Mouse (Mus musculus): ENCODE measurements around the gene Wee1.
"Not testable (repeated sequence)": the region's sequence is repeated elsewhere in the genome, so short reads cannot be mapped to it uniquely, and the experiment has no call there.

Wee1 gene

DNA sequence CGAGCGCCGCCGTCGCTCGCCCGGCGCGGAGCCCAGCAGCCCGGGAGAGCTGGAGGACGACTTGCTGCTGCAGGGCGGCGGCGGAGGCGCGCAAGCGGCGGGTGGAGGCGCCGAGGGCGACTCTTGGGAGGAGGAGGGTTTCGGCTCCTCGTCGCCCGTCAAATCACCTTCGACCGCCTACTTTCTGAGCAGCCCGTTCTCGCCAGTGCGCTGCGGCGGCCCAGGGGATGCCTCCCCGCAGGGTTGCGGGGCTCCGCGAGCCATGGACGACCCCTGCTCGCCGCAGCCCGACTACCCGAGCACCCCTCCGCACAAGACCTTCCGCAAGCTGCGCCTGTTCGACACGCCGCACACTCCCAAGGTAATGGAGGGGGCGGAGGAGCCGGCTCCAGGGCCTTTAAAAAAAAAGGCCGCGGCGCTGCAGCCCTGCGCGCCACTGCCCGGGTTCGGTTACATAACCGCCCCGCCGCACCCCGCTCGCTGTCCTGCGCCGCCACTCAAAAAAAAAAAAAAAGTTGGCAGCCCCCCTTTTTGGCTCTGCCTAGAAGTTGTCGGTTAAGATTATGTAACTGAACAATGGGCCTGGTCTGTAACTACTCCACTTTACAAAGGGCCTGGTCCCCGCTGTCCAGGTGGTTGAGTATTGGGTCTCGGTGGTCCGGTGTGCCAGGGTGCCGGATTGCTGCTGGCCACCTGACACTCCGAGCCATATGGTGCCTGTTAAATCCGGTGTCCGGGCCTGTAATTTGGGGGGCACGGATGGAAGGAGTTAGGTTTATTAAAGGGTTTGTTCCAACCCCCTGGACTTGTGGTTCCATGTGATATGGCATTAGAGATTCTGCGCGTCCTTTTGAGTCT, 948 bp downstream of the Wee1 start:
- peak; percentile 66 to 72 for DNase-seq

DNA sequence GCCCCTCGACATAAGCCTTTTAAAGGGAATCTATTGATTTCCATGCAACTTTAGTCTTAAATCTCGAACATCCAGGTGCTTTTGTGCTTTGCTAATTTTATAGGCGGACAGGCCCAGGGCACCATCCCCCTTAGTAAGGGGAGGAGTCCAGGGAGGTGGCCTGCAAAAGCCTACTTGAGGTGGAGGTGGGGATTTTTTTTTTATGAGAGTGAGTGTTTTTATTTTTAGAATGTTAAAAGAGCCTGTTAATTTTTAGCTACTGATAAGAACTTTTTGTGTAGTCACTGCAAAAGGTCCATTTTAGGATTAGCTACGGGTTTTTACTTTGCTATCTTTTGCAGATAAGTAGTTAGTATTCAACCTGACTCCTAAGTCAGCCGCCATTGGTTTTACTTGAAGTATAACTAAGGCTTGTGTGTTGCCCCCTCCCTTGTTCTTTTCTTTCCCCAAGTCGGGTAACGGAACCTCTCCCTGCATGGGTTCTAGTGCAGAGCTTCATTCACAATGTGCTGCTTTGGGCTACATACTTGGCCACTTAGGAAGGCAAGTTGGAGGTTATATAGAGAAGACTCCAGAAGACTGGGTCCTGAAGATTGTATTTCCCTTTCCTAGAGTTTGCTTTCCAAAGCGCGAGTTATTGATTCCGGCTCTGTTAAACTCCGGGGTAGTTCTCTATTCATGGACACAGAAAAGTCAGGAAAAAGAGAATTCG, 2.2 kb downstream of the Wee1 start:
- peak in 1 of 2 experiments; percentile 6 for DNase-seq

DNA sequence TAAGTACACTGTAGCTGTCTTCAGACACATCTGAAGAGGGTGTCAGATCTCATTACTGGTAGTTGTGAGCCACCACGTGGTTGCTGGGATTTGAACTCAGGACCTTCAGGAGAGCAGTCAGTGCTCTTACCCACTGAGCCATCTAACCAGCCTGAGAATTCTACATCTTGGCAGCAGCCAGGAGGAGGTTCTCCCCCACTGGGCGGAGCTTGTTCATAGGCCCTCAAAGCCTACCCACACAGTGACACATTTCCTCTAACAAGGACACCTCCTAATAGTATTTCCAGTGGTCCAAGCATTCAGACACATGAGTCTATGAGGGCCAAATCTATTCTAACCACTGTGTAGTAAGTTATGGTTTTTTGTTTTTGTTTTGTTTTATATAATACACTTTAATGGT, 6.7 kb downstream of the Wee1 start:
- DNase-seq = no peak

DNA sequence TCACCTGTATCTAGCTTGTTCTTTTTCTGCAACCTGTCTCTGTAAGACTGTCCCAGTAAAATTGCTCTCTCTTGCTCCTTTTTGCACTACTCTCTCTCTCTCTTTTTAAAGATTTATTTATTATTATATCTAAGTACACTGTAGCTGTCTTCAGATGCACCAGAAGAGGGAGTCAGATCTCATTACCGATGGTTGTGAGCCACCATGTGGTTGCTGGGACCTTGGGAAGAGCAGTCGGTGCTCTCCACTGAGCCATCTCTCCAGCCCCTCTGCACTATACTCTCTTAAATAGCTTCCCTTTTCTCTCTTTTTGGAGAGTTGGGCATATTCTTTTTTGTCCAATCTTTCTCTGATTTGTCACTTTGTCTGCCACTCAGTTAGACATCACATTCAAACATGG, 10.4 kb downstream of the Wee1 start:
- not testable (repeated sequence) for DNase-seq

DNA sequence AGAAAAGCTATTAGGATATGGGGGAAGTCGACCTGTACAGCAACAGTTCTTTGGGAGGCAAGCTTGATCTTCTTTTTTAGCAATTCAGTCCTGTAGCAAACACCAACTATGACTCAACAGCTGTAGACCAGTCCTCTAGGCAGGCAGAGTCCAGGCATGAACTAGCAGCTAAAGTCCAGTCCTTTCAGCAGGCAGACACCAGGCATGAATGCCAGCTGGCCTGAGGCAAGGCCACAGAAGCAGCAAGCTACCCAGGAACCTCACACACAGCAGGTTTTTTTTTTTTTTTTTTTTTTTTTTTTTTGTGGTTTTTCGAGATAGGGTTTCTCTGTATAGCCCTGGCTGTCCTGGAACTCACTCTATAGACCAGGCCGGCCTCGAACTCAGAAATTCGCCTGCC, 12.1 kb downstream of the Wee1 start:
- no peak for DNase-seq

DNA sequence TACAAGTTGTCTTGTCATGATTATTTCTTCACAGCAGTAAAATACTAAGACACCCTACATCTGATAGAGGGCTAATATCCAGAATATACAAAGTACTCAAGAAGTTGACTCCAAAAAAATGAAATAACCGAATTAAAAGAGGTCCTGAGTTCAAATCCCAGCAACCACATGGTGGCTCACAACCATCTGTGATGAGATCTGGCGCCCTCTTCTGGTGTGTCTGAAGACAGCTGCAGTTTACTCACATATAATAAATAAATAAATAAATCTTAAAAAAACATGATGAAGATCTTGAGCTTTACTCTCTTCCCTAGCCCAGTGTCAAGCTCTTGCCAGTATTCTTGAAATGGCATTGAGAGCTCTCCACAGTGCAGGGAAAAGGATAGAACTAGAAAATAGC, 16.7 kb downstream of the Wee1 start:
- DNase-seq = no peak

DNA sequence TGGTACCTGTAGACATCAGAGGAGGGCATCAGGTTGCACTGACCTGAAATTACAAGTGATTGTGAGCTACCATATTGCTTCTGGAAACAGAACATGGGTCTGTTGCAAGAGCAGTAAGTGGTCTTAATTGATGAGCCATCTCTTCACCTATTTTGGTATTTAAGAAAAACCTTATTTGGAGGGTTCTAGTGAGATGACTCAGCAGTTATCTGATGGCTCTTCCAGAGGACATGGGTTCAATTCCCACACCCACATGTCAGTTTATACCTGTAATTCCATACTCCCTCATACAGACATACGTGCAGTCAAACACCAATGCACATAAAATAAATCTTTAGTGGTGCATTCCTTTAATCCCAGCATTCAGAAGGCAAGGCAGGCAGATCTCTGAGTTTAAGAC, 22.0 kb downstream of the Wee1 start:
- DNase-seq = no peak

DNA sequence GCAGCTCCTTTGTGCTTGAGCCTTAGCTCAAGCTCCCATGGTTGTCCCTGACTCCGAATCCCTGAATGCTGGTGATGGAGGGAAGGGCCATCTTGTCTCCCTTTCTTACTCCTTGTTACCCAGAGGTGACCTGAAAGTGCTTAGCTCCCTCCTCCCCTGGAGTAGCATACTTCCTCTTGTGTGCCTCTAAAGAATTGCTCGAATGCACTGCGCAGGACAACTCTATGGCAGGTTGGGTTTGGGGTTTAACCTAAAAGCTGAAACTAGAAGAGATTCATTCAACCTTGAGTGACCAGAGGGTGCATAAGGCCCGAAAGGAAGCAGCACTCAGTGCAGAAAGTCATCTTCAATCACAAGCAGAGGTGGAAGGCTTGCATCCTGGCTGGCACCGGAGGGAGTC, 31.0 kb downstream of the Wee1 start:
- no peak for DNase-seq

DNA sequence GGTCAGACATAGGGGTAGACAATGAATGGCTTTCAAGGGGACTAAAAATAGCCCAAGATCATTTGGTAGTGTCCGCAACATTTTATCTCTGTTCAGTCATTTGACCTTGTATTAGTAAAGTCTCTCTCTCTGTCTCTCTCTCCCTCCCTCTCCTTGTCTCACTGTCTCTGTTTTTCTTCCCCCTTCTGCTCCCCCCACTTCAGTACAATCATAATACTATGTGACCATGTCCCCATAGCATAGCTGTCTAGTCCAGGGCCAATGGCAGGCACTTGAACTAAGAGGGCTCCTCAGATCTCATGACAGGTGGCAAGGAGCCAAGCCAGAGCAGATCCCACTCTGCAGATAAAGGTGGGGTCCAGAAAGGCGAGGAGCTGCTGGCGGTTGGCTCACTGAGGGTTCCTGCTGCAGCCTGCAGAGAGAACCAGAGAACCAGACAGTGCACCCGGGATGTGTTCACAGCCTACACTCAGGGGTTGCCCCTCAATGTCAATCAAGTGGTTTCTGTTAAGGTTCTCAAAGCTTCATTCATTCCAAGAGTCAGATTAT, 34.9 kb downstream of the Wee1 start:
- DNase-seq = peak; percentile 23 to 30

DNA sequence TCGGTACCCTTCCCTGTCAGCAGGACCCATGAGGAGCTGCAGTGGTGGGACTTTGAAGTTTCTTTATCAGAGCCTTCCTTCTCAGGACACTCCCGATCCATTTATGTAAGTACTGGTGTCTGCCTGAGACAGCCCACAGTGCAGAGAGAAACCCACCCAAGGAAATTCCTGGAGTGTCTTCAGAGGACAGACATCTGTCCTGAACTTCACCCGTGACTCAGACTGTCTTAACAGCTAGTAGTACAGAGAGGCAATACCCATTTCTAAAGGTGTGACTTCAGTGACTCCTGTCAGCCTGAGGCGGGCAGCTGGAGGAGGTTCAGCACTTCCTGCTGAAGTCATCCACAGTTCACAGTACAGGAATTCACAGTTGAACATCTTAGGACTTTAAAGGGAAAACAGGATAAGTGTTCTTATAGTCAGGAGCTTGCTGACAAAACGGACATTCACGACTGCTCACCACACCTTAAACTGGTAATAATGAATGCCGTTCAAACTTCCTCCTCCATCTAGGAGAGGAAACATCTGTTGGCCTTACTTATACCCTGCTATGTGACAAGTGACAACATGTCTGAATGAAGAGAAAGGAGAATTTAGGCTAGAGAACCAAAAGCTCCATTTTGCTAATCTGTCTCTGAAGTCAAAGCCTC, 35.5 kb downstream of the Wee1 start:
- DNase-seq = no peak

DNA sequence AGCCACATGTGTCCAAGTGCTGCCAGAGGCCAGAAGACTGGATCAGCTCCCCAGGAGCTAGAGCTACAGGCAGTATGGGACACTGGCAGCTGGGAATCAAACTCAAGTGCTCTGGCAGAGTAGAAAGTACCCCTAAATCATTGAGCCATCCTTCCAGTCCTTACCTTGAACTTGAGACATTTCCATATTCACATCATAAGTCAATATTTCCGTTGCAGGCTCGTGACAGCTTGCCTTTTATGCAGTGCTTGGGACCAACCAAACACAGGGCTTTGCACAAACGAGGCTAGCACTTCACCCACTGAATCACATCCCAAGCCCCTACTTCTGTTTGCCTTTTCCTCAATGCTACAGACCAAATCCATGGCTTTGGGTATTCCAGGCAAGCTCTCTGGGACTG, 36.2 kb downstream of the Wee1 start:
- DNase-seq = no peak

DNA sequence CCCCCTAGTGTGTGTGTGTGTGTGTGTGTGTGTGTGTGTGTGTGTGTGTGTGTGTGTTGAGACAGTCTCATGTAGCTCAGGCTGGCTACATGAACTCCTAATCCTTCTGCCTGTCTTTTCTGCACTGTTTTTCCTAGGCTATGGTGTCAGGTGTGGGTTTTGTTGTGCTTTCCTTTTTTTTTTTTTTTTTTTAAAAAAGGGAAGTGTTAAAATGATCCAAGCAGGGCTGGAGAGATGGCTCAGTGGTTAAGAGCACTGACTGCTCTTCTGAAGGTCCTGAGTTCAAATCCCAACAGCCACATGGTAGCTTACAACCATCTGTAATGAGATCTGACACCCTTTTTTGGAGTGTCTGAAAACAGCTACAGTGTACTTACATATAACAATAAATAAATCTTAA, 38.3 kb downstream of the Wee1 start:
- not testable (repeated sequence) for DNase-seq

DNA sequence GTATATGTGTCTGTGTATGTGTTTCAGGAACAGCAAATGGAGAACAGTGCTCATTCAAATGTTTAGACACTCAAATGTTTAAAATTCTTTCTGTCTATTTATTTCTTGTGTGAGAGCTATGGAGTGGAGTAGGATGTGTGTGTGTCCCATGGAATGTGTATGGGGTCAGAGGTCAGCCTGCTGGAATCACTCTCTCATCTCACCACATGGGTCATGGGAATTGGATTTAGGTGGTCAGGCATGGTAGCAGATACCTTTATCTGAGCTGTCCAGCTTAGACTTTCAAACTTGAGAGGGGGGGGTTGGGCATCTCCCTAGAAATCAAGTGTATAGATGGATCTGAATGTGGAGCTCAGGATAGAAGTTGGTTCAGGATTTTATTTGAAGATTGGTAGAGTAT, 38.8 kb downstream of the Wee1 start:
- no peak for DNase-seq

DNA sequence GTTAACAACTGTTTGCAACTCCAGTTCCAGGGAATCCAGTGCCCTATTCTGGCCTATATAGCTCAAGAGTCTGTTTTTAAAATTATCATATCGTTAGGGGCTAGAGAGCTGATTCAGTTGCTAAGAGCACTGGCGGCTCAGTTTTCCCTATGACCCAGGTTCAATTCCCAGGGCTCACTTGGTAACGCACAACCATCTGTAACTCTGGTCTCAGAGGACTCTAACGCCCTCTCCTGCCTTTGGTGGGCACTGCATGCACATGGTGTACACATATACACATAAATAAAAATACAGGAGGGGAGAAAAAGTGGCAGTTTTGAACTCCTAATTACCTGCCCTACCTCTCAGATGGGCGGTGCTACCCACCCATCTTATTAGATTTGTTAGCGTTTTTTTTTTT, 41.2 kb downstream of the Wee1 start:
- DNase-seq = peak; percentile 21 to 23

DNA sequence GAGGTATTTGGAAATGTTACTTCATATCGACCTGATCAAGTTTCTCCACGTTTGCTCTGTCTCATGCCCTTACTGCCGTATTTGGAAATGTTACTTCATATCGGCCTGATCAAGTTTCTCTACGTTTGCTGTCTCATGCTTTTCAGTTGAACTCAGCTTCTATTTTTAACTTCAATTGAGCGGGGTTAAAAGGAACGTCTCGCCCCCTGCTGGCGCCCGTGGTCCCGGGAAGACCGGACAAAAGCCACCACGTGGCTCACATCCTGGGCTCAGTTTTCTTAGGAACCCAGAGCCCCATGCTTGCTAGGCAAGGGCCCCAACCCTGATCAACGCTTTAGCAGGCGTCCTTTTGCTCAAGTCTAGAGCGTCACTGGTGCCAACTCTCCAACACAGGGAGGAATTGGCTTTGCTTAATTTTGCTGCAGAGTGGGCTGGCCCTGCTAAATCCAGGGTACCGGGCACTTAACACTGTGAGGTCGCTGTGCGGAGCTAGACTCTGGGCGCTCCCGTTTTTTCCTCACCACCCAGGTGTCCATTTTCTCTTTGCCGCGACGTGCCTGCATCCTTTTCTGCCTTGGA, 42.3 kb downstream of the Wee1 start:
- peak; percentile 83 to 85 for DNase-seq

DNA sequence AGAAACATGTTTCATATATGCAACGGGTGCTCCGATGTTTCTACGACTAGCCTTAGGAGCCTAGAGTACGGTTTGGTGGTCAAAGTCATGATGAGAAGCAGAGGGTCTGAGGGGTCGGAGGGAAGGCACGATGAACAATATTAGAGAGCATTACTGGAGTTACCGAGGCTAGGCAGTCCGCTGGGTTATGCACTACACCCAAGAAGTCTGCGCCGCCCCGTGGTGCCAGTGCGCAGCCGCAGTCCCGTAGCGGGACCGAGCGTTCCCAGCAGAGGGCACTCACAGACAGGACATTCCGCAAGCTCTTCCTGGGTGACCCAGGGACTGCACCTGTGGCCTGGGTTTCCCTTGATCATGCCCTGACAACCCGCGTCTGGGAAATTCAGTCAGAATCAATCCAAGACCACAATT, 42.9 kb downstream of the Wee1 start:
- peak; percentile 95 to 96 for DNase-seq

DNA sequence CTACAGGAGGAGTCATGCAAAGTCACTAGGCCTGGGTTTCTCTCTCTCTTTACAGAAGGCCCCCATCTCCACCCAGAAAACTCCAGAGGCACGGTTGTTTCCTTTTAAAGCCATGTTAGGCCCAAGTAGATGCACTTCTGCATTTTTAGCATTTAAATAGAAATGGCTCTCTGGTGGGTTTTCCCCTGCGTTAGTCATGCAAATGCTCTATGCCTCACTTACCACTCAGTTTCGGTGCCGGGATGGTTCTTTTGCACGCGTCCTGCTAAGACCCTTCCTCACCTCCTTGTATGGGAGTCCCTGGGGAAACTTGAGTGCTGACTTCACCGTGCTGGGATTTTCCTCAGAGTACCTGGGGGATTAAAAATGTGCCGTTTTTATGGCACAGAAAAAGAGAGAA, 44.4 kb downstream of the Wee1 start:
- DNase-seq = peak in 1 of 2 experiments; percentile 7

DNA sequence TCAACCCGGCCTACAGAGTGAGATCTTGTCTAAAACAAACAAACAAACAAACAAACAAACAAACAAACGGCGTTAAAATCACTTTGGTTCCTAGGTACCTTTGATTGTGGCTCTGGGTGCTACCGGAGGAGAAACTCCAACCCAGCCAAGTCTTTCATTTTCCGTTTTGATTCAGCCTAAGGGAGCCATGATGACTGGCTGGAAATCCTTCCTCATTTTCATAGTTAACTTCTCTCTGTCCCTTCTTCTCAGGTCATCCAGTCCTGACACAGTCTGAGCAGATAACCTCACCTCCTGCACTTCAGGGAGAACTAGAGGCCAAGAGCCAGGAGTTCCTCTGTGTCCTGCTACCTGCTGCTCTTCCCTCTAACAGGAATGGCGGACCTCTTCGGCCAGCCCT, 57.4 kb downstream of the Wee1 start:
- no peak for DNase-seq

DNA sequence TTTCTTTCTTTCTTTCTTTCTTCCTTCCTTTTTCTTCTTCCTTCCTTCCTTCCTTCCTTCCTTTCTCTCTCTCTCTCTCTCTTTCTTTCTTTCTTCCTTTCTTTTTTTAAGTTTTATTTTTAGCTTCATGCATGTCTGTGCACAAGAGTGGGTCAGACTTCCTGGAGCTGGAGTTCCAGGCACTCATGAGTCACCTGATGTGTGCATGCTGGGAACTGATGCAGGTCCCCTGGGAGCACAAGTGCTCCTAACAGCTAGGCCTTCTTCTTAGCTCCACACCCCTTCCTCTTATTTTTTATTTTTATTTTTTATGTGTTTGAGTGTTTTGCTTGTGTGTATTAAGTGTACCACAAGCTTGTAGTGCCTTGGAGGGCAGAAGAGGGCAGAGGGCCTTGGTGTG, 58.8 kb downstream of the Wee1 start:
- DNase-seq = no peak

DNA sequence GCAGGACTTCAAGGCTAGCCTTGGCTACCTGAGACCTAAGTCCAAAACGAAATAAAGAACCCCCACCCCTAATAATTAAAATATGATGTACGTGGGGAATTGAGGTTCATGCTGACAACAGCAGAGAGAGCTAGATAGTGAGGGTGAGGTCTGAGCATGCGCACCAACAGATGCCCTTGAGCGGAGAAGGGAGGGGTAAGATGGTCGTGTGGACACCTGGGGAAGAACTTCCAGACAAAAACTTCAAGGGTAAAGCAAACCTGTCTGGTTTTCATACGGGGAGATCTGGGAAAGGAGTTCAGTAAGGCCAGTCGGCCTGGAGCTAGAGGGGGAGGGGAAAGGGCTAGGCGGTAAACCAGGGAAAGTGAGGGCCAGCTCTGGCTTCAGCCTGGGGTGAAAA, 59.6 kb downstream of the Wee1 start:
- no peak for DNase-seq

DNA sequence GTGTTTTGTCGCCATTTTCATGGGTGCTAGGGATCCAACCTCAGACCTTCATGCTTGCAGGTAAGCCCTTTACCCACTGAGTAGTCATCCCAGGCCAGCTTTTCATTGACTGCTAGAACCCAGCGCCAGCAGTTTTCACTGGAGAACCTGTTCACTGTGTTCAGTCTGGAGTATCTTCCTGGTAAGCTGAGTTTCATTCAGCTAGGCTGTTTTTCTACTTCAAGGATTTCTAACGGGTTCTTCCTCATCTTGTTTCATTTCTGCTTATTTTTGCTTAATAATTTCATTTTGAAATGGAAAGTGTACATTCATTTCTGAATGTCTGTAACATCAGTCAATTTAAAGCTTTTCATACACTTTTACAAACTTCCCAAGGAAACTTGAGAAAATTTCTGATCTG, 62.8 kb downstream of the Wee1 start:
- DNase-seq = no peak

DNA sequence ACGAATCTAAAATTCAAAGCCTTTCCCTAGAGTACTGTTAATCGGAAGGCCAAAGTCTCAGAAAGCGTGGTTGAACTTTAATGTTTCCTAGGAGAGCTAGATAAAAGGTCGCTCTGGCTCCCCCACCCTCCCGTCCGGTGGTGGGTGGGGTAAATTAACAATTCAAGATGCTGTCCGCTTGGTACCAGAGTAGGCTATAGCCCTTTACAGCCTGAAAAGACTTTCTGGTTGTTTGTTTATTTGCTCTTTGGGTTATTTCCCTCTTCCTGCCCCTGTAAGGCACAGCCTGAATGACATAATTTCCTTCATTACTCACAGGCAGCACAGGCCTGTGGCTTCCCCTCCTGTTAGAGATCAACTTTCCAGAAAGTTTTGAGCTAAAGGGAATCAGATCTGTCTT, 68.1 kb downstream of the Wee1 start:
- DNase-seq = no peak
